Mouse (Mus musculus) induced T-regulatory cell, adult 2 months (primary cell): ENCODE measurements around the gene Prkce.

Experiments
- DNase-seq: peaks from one replicate; pipeline ENCODE4 v3.0.0-alpha.2; 2012; ENCODE audit warnings: low read depth

The Prkce gene

GRCm38 (mm10) chr17:86302266-86302665, 134.7 kb downstream of the Prkce start:
- DNase-seq = no peak

GRCm38 (mm10) chr17:86302861-86303331, 135.3 kb downstream of the Prkce start:
- DNase-seq = no peak

GRCm38 (mm10) chr17:86303401-86304243, 136.0 kb downstream of the Prkce start:
- no peak for DNase-seq

GRCm38 (mm10) chr17:86304923-86305630, 137.5 kb downstream of the Prkce start:
- DNase-seq = no peak

GRCm38 (mm10) chr17:86306161-86306560, 138.6 kb downstream of the Prkce start:
- no peak for DNase-seq

- DNase-seq = no peak
These were observed 146.0 kb downstream of the Prkce start for GRCm38 (mm10) chr17:86313413-86314139.

GRCm38 (mm10) chr17:86315874-86316273, 148.3 kb downstream of the Prkce start:
- no peak for DNase-seq

GRCm38 (mm10) chr17:86316771-86317170, 149.2 kb downstream of the Prkce start:
- no peak for DNase-seq

GRCm38 (mm10) chr17:86317197-86317596, 149.6 kb downstream of the Prkce start:
- no peak for DNase-seq

- no peak for DNase-seq
These were observed 152.5 kb downstream of the Prkce start for GRCm38 (mm10) chr17:86319967-86320602.

GRCm38 (mm10) chr17:86322840-86323239, 155.3 kb downstream of the Prkce start:
- no peak for DNase-seq

GRCm38 (mm10) chr17:86323310-86323709, 155.7 kb downstream of the Prkce start:
- peak; percentile 64 for DNase-seq

- no peak for DNase-seq
These were observed 156.5 kb downstream of the Prkce start for GRCm38 (mm10) chr17:86323909-86324686.

GRCm38 (mm10) chr17:86324756-86325155, 157.2 kb downstream of the Prkce start:
- no peak for DNase-seq

- no peak for DNase-seq
These were observed 157.7 kb downstream of the Prkce start for GRCm38 (mm10) chr17:86325317-86325716.

- DNase-seq = no peak
These were observed 160.4 kb downstream of the Prkce start for GRCm38 (mm10) chr17:86327958-86328357.

GRCm38 (mm10) chr17:86329273-86330075, 161.9 kb downstream of the Prkce start:
- DNase-seq = peak; percentile 36

GRCm38 (mm10) chr17:86330076-86330955, 162.7 kb downstream of the Prkce start:
- no peak for DNase-seq

GRCm38 (mm10) chr17:86331835-86332234, 164.2 kb downstream of the Prkce start:
- no peak for DNase-seq
